Mouse (Mus musculus) small intestine, adult 2 months (tissue): ENCODE data around the gene Acaa1a.

ENCODE experiments used
- CTCF ChIP-seq: fragments of 200-500 bp; IDR thresholded peaks from 2 replicates; pipeline ENCODE4 v1.5.1; 2012; ENCODE audit warnings: low read depth, mild to moderate bottlenecking, control low read depth, inconsistent platforms, low read length, moderate library complexity, mixed read lengths; ENCODE audit not compliant: insufficient replicate concordance, insufficient read length; ENCODE audit errors: extremely low read depth
- POLR2A ChIP-seq: fragments of 200-500 bp; IDR thresholded peaks from 2 replicates; pipeline ENCODE4 v1.6.1; 2012; ENCODE audit warnings: low read depth, mild to moderate bottlenecking, control low read depth, inconsistent platforms, low read length, moderate library complexity

GRCm38 (mm10) chr9:119290791-119291190 lies 48.7 kb upstream of the Acaa1a start:
- TF ChIP-seq POLR2A: no peak
- no peak for TF ChIP-seq CTCF
